Mouse (Mus musculus): ENCODE results near the gene Psmb3. TPM values are rescaled to one million over a fixed set of nuclear protein-coding genes. Genes with fewer than 3 reads are reported as not detected.
"Not testable (repeated sequence)": the region's sequence is repeated elsewhere in the genome, so short reads cannot be mapped to it uniquely, and the experiment has no call there.

Gene Psmb3
- total RNA-seq (2014; fragmentation: Nextera tagmentation) (49.9 and 78.3 TPM in 2 replicates), total RNA-seq (2017) (191 and 258 TPM in 2 replicates), polyA plus RNA-seq (2012) (23.7 and 93.4 TPM in 2 replicates)

- DNase-seq (ENCODE audit: low spot score) (peak; percentile 93), ATAC-seq (ENCODE audit: extremely low read depth, insufficient number of reproducible peaks, low FRiP score, poor library complexity, severe bottlenecking) (peak; percentile 94)
- TF ChIP-seq GATA2 (IDR thresholded peaks at IDR 0.05; ENCODE audit: borderline replicate concordance, low read depth, low read length) (no peak), CTCF (IDR thresholded peaks at IDR 0.05; ENCODE audit: low read depth, low read length) (no peak), GATA1 (IDR thresholded peaks at IDR 0.05; ENCODE audit: borderline replicate concordance, low read length) (no peak), TAL1 (conservative IDR thresholded peaks at IDR 0.05; ENCODE audit: low read depth, low read length) (no peak)
- Histone ChIP-seq H3K36me3 (replicated peaks) (peaks cover 43% of the 10 kb centered on the region), H3K4me3 (ENCODE audit: low read depth, low read length) (peak within 1 kb of the TSS; percentile 74), H3K27me3 (ENCODE audit: insufficient read depth, low read length) (peaks cover 34% of the 10 kb centered on the region), H3K9me3 (replicated peaks) (peaks cover 15% of the 10 kb centered on the region), H3K4me1 (ENCODE audit: insufficient read depth, low read depth, low read length) (peaks cover 66% of the 10 kb centered on the region)
Observed at GRCm38 (mm10) chr11:97703039-97703826, at the start of gene Psmb3. Gene Psmb3 (plus strand): TSS chr11:97703399.

- Histone ChIP-seq H3K36me3 (replicated peaks) (peaks cover 18% of the 10 kb centered on the region), H3K27me3 (ENCODE audit: insufficient read depth, low read length) (peaks cover 24% of the 10 kb centered on the region), H3K4me1 (ENCODE audit: insufficient read depth, low read depth, low read length) (peaks cover 8% of the 10 kb centered on the region), H3K4me3 (ENCODE audit: low read depth, low read length) (no peak overlapping the region), H3K9me3 (replicated peaks) (no peaks in the 10 kb centered on the region)
- no peak for TF ChIP-seq GATA1 (IDR thresholded peaks at IDR 0.05; ENCODE audit: borderline replicate concordance, low read length)
- no peak for TF ChIP-seq TAL1 (conservative IDR thresholded peaks at IDR 0.05; ENCODE audit: low read depth, low read length)
- no peak for TF ChIP-seq POLR2AphosphoS5 (IDR thresholded peaks at IDR 0.05; ENCODE audit: insufficient replicate concordance, low read depth, low read length)
- no peak for TF ChIP-seq CTCF (IDR thresholded peaks at IDR 0.05; ENCODE audit: low read depth, low read length)
- no peak for TF ChIP-seq GATA2 (IDR thresholded peaks at IDR 0.05; ENCODE audit: borderline replicate concordance, low read depth, low read length)
- ATAC-seq (ENCODE audit: extremely low read depth, insufficient number of reproducible peaks, low FRiP score, poor library complexity, severe bottlenecking) (no peak), DNase-seq (ENCODE audit: low spot score) (no peak)
Observed at GRCm38 (mm10) chr11:97654210-97654609, 49.0 kb upstream of the Psmb3 start.

- no peak for DNase-seq (ENCODE audit: low spot score)
- Histone ChIP-seq H3K36me3 (replicated peaks) (peaks cover 18% of the 10 kb centered on the region), H3K4me1 (ENCODE audit: insufficient read depth, low read depth, low read length) (peaks cover 26% of the 10 kb centered on the region), H3K9me3 (replicated peaks) (no peaks in the 10 kb centered on the region), H3K27me3 (ENCODE audit: insufficient read depth, low read length) (peaks cover 32% of the 10 kb centered on the region), H3K4me3 (ENCODE audit: low read depth, low read length) (no peak overlapping the region)
- ATAC-seq (ENCODE audit: extremely low read depth, insufficient number of reproducible peaks, low FRiP score, poor library complexity, severe bottlenecking), result no peak
- TF ChIP-seq TAL1 (conservative IDR thresholded peaks at IDR 0.05; ENCODE audit: low read depth, low read length), result no peak
- TF ChIP-seq POLR2AphosphoS5 (IDR thresholded peaks at IDR 0.05; ENCODE audit: insufficient replicate concordance, low read depth, low read length), result no peak
- no peak for TF ChIP-seq CTCF (IDR thresholded peaks at IDR 0.05; ENCODE audit: low read depth, low read length)
- no peak for TF ChIP-seq GATA1 (IDR thresholded peaks at IDR 0.05; ENCODE audit: borderline replicate concordance, low read length)
- TF ChIP-seq GATA2 (IDR thresholded peaks at IDR 0.05; ENCODE audit: borderline replicate concordance, low read depth, low read length), result no peak
Observed at GRCm38 (mm10) chr11:97656269-97656971, 46.8 kb upstream of the Psmb3 start.

- DNase-seq (ENCODE audit: low spot score), result no peak
- H3K27me3 ChIP-seq (ENCODE audit: insufficient read depth, low read length), result peaks cover 42% of the 10 kb centered on the region
- no peak for TF ChIP-seq GATA1 (IDR thresholded peaks at IDR 0.05; ENCODE audit: borderline replicate concordance, low read length)
- no peak for TF ChIP-seq CTCF (IDR thresholded peaks at IDR 0.05; ENCODE audit: low read depth, low read length)
- TF ChIP-seq POLR2AphosphoS5 (IDR thresholded peaks at IDR 0.05; ENCODE audit: insufficient replicate concordance, low read depth, low read length), result no peak
- no peak for TF ChIP-seq TAL1 (conservative IDR thresholded peaks at IDR 0.05; ENCODE audit: low read depth, low read length)
- no peak for TF ChIP-seq GATA2 (IDR thresholded peaks at IDR 0.05; ENCODE audit: borderline replicate concordance, low read depth, low read length)
- H3K9me3 ChIP-seq (replicated peaks), result no peaks in the 10 kb centered on the region
- ATAC-seq (ENCODE audit: extremely low read depth, insufficient number of reproducible peaks, low FRiP score, poor library complexity, severe bottlenecking), result no peak
- H3K4me1 ChIP-seq (ENCODE audit: insufficient read depth, low read depth, low read length), result peaks cover 35% of the 10 kb centered on the region
- peaks cover 18% of the 10 kb centered on the region for H3K36me3 ChIP-seq (replicated peaks)
- no peak overlapping the region for H3K4me3 ChIP-seq (ENCODE audit: low read depth, low read length)
Observed at GRCm38 (mm10) chr11:97657184-97657945, 45.8 kb upstream of the Psmb3 start.

- Histone ChIP-seq H3K27me3 (ENCODE audit: insufficient read depth, low read length) (peaks cover 47% of the 10 kb centered on the region), H3K4me1 (ENCODE audit: insufficient read depth, low read depth, low read length) (peaks cover 41% of the 10 kb centered on the region), H3K36me3 (replicated peaks) (peaks cover 18% of the 10 kb centered on the region)
- ATAC-seq (ENCODE audit: extremely low read depth, insufficient number of reproducible peaks, low FRiP score, poor library complexity, severe bottlenecking); DNase-seq (ENCODE audit: low spot score); H3K4me3 ChIP-seq (ENCODE audit: low read depth, low read length); H3K9me3 ChIP-seq (replicated peaks): not testable (repeated sequence)
Observed at GRCm38 (mm10) chr11:97657967-97658366, 45.2 kb upstream of the Psmb3 start.

- Histone ChIP-seq H3K4me3 (ENCODE audit: low read depth, low read length) (no peak overlapping the region), H3K4me1 (ENCODE audit: insufficient read depth, low read depth, low read length) (peaks cover 41% of the 10 kb centered on the region), H3K27me3 (ENCODE audit: insufficient read depth, low read length) (peaks cover 50% of the 10 kb centered on the region), H3K9me3 (replicated peaks) (no peaks in the 10 kb centered on the region), H3K36me3 (replicated peaks) (peaks cover 18% of the 10 kb centered on the region)
- TF ChIP-seq POLR2AphosphoS5 (IDR thresholded peaks at IDR 0.05; ENCODE audit: insufficient replicate concordance, low read depth, low read length), result no peak
- TF ChIP-seq CTCF (IDR thresholded peaks at IDR 0.05; ENCODE audit: low read depth, low read length), result no peak
- TF ChIP-seq GATA1 (IDR thresholded peaks at IDR 0.05; ENCODE audit: borderline replicate concordance, low read length), result no peak
- TF ChIP-seq TAL1 (conservative IDR thresholded peaks at IDR 0.05; ENCODE audit: low read depth, low read length), result no peak
- no peak for TF ChIP-seq GATA2 (IDR thresholded peaks at IDR 0.05; ENCODE audit: borderline replicate concordance, low read depth, low read length)
- no peak for DNase-seq (ENCODE audit: low spot score)
- ATAC-seq (ENCODE audit: extremely low read depth, insufficient number of reproducible peaks, low FRiP score, poor library complexity, severe bottlenecking), result no peak
Observed at GRCm38 (mm10) chr11:97658751-97659266, 44.4 kb upstream of the Psmb3 start.
